Mouse (Mus musculus) lung, embryonic 14.5 days (tissue): ENCODE data around the gene Cfap97. TPM values are rescaled to one million over a fixed set of nuclear protein-coding genes. Genes with fewer than 3 reads are reported as not detected.
"Not testable (repeated sequence)": the region's sequence is repeated elsewhere in the genome, so short reads cannot be mapped to it uniquely, and the experiment has no call there.

Source experiments
- ATAC-seq: fragments of 200-750 bp; cut with Nextera tagmentation; 2 replicates; pipeline ENCODE4 v1.8.0; 2017; ENCODE audit warnings: mild to moderate bottlenecking, moderate TSS enrichment, moderate library complexity; ENCODE audit not compliant: insufficient read depth
- DNase-seq: peaks from one replicate; pipeline ENCODE4 v3.0.0-alpha.2; 2015
- H3K27ac ChIP-seq: fragments of 300-500 bp; sonication (generic); 2 replicates; pipeline ENCODE4 v1.5.1; 2014; ENCODE audit warnings: low read depth, mild to moderate bottlenecking, moderate library complexity
- H3K27me3 ChIP-seq: fragments of 300-500 bp; sonication (generic); 2 replicates; pipeline ENCODE4 v1.6.1; 2014; ENCODE audit warnings: low read length, control low read depth; ENCODE audit not compliant: insufficient read depth
- H3K36me3 ChIP-seq: fragments of 300-500 bp; sonication (generic); 2 replicates; pipeline ENCODE4 v1.6.1; 2014; ENCODE audit warnings: control low read depth; ENCODE audit not compliant: insufficient read depth
- H3K4me1 ChIP-seq: fragments of 300-500 bp; sonication (generic); 2 replicates; pipeline ENCODE4 v1.6.1; 2014; ENCODE audit warnings: antibody characterized with exemption, control low read depth; ENCODE audit not compliant: insufficient read depth
- H3K4me2 ChIP-seq: fragments of 300-500 bp; sonication (generic); 2 replicates; pipeline ENCODE4 v1.6.1; 2014; ENCODE audit warnings: mild to moderate bottlenecking
- H3K4me3 ChIP-seq: fragments of 300-500 bp; sonication (generic); 2 replicates; pipeline ENCODE4 v1.5.1; 2014; ENCODE audit warnings: low read depth, low read length
- H3K9ac ChIP-seq: fragments of 300-500 bp; sonication (generic); 2 replicates; pipeline ENCODE4 v1.6.1; 2014
- H3K9me3 ChIP-seq: fragments of 300-500 bp; sonication (generic); 2 replicates; pipeline ENCODE4 v1.6.1; 2016; ENCODE audit warnings: low read depth, low read length, control low read depth
- CTCF ChIP-seq: IDR thresholded peaks from 2 replicates; pipeline ENCODE4 v1.5.1; 2016; ENCODE audit warnings: antibody characterized with exemption, low read depth
- WGBS: fragments of 180-500 bp; shearing (Covaris S2); extraction: QIAGEN DNeasy Blood & Tissue Kit; methylation state at CpG from one replicate; pipeline ENCODE4 v1.1.7; 2014; 5-methylcytosine and 5-hydroxymethylcytosine counted together
- microRNA-seq: library from miRNA; unstranded; fragments of <30 nt; microRNA quantifications from one replicate; pipeline ENCODE4, GENCODE M21; 2016; ENCODE audit warnings: borderline number of aligned reads
- polyA plus RNA-seq: library from polyadenylated mRNA; unstranded; fragments of >200 nt; fragmentation: Nextera tagmentation; extraction: Ambion mirVana; gene quantifications from 2 replicates; pipeline ENCODE4 v1.2.1, GENCODE M21; 2014

The Cfap97 gene
- polyA plus RNA-seq, 1 experiment from 2014 or later: 24.1 TPM

DNA sequence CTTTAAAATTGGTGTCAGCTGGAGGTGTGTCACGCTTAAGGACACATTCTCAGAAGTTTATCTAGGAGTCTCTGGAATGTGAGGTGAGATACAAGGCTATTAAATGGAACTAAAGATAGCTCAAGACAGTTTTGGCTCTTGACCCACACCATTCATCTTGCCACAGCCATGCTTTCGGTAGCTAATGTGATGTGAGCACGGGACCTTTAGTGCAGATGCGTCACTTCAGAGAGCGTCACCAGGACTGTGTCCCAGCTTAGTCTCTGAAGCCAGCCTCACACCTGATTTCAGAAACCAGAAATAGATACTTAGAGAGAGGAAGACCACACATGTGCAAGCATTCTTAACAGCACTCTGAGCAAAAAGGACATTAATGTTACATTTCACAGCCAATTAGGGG is 75.1 kb downstream of the Cfap97 start:
- Histone ChIP-seq H3K27me3 (no peaks in the 10 kb centered on the region), H3K27ac (no peak overlapping the region), H3K36me3 (no peaks in the 10 kb centered on the region), H3K4me2 (no peak overlapping the region), H3K9ac (no peak overlapping the region), H3K4me1 (no peaks in the 10 kb centered on the region), H3K4me3 (no peak overlapping the region), H3K9me3 (no peaks in the 10 kb centered on the region)
- no peak for DNase-seq
- no peak for ATAC-seq
- TF ChIP-seq CTCF: no peak
- WGBS: 42% methylated on average over 5 of the region's 5 CpGs

DNA sequence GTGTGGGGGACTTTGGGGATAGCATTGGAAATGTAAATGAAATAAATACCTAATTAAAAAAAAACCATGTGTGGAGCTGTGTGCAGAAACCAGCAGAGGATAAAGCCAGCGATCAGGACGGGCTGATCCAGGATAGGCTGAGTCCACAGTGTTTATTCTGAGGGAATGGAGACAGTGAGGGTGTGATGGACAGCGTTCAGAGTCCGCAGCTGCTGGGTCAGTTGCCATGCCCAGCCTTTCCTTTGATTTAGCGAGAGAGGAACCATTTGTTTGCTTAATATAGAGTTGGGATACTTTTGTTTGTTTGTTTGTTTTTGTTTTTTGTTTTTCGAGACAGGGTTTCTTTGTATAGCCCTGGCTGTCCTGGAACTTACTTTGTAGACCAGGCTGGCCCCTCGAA is 80.4 kb downstream of the Cfap97 start:
- not testable (repeated sequence) for H3K4me1 ChIP-seq, H3K27ac ChIP-seq, H3K4me3 ChIP-seq, H3K36me3 ChIP-seq, ATAC-seq, DNase-seq, H3K9me3 ChIP-seq, H3K9ac ChIP-seq, H3K27me3 ChIP-seq, H3K4me2 ChIP-seq
- WGBS: 64% methylated on average over 7 of the region's 7 CpGs

DNA sequence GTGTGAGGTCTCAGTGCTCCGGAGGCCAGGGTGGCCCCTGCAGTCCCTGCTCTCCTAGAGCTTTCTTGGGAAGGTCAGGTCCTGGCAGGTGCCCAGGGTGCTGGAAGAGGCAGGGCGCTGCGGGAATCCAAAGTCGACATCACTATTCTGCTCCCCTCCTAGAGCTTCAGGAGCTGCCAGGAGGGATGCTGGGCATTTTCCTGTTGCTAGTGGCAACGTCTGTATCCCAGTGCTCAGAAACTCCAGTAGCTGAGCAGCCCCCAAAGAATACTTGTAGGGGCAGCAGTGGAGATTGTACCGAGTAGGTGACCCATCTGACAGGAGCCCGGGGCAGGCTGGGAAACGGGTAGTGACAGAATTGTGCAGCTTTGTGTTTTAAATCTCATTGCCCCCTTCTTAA is 81.2 kb downstream of the Cfap97 start:
- H3K27me3 ChIP-seq: no peaks in the 10 kb centered on the region
- TF ChIP-seq CTCF: no peak
- ATAC-seq (no peak), DNase-seq (no peak)
- no peak overlapping the region for H3K9ac ChIP-seq
- no peak overlapping the region for H3K4me2 ChIP-seq
- H3K27ac ChIP-seq: no peak overlapping the region
- no peaks in the 10 kb centered on the region; the same call in 1 of the 2 replicates for H3K4me1 ChIP-seq
- H3K9me3 ChIP-seq: no peaks in the 10 kb centered on the region
- no peak overlapping the region for H3K4me3 ChIP-seq
- H3K36me3 ChIP-seq: no peaks in the 10 kb centered on the region
- WGBS: 45% methylated on average over 8 of the region's 8 CpGs

DNA sequence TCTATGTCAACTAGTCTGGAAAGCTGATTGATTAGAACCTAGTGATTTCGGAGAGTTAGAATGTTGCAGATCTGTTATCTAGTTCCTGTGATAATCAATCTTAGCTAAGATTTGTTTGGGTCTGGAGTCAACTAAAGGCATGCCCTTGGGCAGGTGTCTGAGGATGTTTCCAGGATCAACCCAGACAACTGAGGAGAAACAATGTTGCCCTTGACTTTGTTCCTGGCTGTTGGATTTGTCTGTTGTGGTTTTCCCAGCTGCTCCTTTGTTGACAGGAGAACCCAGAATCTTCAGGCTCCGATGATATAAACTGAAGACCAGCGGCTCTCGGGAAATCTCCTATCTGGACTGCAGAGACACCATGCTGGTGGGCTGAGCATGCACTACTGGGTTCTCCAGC is 83.2 kb downstream of the Cfap97 start:
- TF ChIP-seq CTCF: no peak
- ATAC-seq: no peak
- Histone ChIP-seq H3K4me1 (no peaks in the 10 kb centered on the region; the same call in 1 of the 2 replicates), H3K9ac (no peak overlapping the region), H3K27me3 (no peaks in the 10 kb centered on the region), H3K4me3 (no peak overlapping the region), H3K9me3 (no peaks in the 10 kb centered on the region), H3K4me2 (no peak overlapping the region), H3K36me3 (no peaks in the 10 kb centered on the region), H3K27ac (no peak overlapping the region)
- DNase-seq: no peak
- 63% methylated on average over 4 of the region's 4 CpGs for WGBS

GRCm38 (mm10) chr8:46236441-46237223 is 85.1 kb downstream of the Cfap97 start:
- WGBS: 48% methylated on average over 7 of the region's 7 CpGs

DNA sequence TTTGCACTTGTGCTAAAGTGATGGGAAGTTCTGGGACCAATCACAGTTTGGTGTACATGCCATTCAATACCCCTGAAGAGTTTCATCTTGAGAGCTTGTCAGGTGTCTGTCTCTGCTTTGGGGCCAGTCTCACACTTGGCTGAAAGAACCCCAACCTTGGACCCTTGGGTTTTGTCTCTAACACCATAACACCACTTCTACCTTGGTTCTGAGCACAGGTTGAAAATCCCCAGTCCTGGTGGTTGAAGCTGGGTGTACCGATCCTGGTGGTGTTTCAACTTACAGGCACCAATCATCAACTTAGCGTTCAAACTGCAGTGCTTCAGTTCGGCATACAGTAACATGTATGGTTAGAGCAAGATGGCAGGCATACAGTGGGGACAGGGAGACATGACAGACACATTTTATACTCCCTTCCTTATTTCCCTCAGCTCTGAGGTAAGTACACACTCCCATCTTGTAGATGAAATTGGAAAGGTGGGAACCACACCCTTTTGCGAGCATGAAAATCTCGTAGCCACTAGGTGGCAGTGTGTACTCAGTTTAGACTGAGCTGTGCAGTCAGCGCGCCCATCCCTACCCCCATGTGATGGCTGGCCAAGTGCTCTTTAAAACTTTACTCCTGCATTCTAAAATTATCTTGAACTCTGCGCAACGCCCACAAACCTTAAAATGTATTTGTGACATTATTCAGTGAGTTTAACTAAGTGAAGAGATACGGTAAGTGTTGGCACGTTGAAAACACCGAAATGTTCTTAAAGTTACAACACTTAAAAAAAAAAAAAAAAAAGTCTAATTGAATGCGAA is 90.2 kb downstream of the Cfap97 start:
- 21% methylated on average over 13 of the region's 13 CpGs for WGBS
- TF ChIP-seq CTCF: peak; percentile 90
- Histone ChIP-seq H3K27me3 (no peaks in the 10 kb centered on the region), H3K4me1 (no peaks in the 10 kb centered on the region; the same call in 1 of the 2 replicates), H3K27ac (no peak overlapping the region), H3K9ac (no peak overlapping the region), H3K36me3 (no peaks in the 10 kb centered on the region), H3K4me2 (0 out of 2 replicates have a peak overlapping the region, but pooled peaks have one; percentile 23), H3K9me3 (no peaks in the 10 kb centered on the region), H3K4me3 (no peak overlapping the region)
- DNase-seq (peak; percentile 96), ATAC-seq (peak; percentile 78; the same call in 1 of the 2 replicates)

More at GRCm38 (mm10) chr8:46236441-46237223, 85.1 kb downstream of the Cfap97 start:
- Histone ChIP-seq H3K27ac (no peak overlapping the region), H3K4me1 (no peaks in the 10 kb centered on the region; the same call in 1 of the 2 replicates), H3K36me3 (no peaks in the 10 kb centered on the region), H3K9ac (no peak overlapping the region), H3K27me3 (no peaks in the 10 kb centered on the region), H3K4me2 (no peak overlapping the region), H3K9me3 (no peaks in the 10 kb centered on the region), H3K4me3 (no peak overlapping the region)
- peak; percentile 37; the same call in 1 of the 2 replicates for TF ChIP-seq CTCF
- ATAC-seq: no peak; the same call in 1 of the 2 replicates
- DNase-seq: peak; percentile 54

GRCm38 (mm10) chr8:46242946-46243345 is 91.4 kb downstream of the Cfap97 start:
- Histone ChIP-seq H3K4me1 (no peaks in the 10 kb centered on the region; the same call in 1 of the 2 replicates), H3K36me3 (no peaks in the 10 kb centered on the region), H3K4me3 (no peak overlapping the region), H3K4me2 (no peak overlapping the region), H3K27ac (0 out of 2 replicates have a peak overlapping the region, but pooled peaks have one; percentile 46), H3K27me3 (no peaks in the 10 kb centered on the region), H3K9me3 (no peaks in the 10 kb centered on the region), H3K9ac (no peak overlapping the region)
- 24% methylated on average over 7 of the region's 7 CpGs for WGBS
- no peak for TF ChIP-seq CTCF
- DNase-seq (peak; percentile 45), ATAC-seq (peak; percentile 58; the same call in 1 of the 2 replicates)

Small RNAs within 50 kb of the gene (microRNA-seq; reads per million reads assigned to microRNA genes)
- gene Gm23812: not detected

Other genes starting within 250 kb of the Cfap97 start
- gene Ccdc110, start 217.2 kb upstream of the Cfap97 start, polyA plus RNA-seq: not detected in 2 replicates
- 2.7 and 3.4 TPM in 2 replicates for gene 1700029J07Rik, start 176.5 kb upstream of the Cfap97 start, polyA plus RNA-seq
- gene Ufsp2, start 176.2 kb upstream of the Cfap97 start, polyA plus RNA-seq: 75.3 and 81.9 TPM in 2 replicates
- gene Lrp2bp, start 152.5 kb upstream of the Cfap97 start, polyA plus RNA-seq: 0.32 and 0.86 TPM in 2 replicates
- gene Ankrd37, start 146.1 kb upstream of the Cfap97 start, polyA plus RNA-seq: 19.7 and 21.8 TPM in 2 replicates
- gene Snx25, start 388 bp downstream of the Cfap97 start, polyA plus RNA-seq: 9.2 and 12.3 TPM in 2 replicates
- 431 and 432 TPM in 2 replicates for gene Slc25a4, start 59.5 kb downstream of the Cfap97 start, polyA plus RNA-seq
- gene Helt, start 142.9 kb downstream of the Cfap97 start, polyA plus RNA-seq: not detected in 2 replicates